Mouse (Mus musculus) colon, adult 2 months (tissue): ENCODE results near the gene Bloc1s4. TPM values are rescaled to one million over a fixed set of nuclear protein-coding genes. Genes with fewer than 3 reads are reported as not detected.

ENCODE experiments used
- polyA plus RNA-seq: library from polyadenylated mRNA; depleted of rRNA; stranded (reverse); fragments of >200 nt; gene quantifications from 2 replicates; pipeline ENCODE4 v1.2.3, GENCODE M21; 2012; rRNA removed

The Bloc1s4 gene
- polyA plus RNA-seq: 29.2 and 37.3 TPM in 2 replicates

DNA sequence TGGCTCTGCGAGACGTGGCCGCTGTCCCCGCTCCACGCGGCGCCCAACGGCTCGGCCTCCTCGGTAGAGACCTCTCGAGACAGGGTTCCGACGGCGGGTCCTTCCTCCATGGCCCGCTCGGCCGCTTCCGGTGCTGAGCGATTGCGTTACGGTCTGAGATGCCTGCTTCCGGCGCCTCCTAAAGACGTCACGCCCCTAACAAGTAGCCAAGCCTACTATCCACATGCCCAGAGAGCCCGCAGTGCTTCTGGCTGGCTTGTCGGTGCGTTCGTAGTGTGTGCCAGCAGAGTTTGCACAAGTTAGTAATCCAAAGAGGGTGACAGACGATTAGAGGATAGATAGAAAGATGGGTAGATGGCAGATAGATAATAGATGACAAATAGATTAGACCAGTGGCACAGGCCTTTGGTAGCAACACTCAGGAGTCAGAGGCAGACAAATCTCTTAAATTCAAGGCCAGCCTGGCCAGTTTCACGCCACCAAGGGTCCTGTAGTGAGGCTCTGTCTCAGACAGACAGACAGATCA, at the start of gene Bloc1s4:
Gene Bloc1s4 (minus strand): TSS at position 115 of the 526 bp plus-strand sequence.

DNA sequence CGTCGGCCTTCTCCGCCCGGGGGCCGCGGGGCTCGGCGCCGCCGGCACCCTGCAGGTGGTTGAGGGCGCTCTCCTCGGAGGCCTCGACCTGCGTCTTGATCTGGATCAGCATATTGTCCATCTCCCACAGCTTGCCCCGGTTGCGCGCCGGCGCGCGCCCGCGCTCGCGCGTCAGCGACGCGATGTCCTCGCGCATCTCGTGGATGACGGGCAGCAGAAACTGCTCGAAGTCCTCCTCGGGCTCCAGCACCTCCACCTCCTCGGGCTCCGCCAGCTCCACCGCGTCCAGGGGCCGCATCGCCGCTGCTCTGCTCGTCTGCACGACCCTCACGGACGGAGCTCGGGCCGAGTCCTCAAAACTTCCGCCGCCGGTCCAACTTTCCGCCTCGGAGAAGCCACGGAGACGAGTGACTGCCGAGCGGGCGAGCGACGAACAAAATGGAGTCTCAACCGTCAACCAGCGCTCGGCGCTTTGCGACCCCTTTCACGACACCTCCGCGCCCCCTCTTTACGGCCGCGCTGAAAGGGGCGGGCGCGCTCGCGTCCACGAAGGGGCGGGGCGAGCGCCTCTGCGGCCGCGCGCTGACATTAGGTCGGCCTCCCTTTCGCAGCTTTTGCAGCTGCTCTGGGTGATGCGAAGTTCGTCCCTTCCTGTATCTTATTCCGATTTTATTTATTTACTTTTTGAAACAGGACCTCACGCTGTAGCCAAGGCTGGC, 48.0 kb upstream of the Bloc1s4 start, which contains the start of gene Mrfap1:
Gene Mrfap1 (minus strand): TSS at position 477 of the 719 bp plus-strand sequence.

Other genes starting within 250 kb of the Bloc1s4 start
- 15.1 and 17.8 TPM in 2 replicates for gene Tbc1d14, start 155.4 kb downstream of the Bloc1s4 start, polyA plus RNA-seq
- gene D5Ertd579e, start 52.6 kb downstream of the Bloc1s4 start, polyA plus RNA-seq: 11.8 and 14.9 TPM in 2 replicates
- gene Mrfap1, start 48.1 kb upstream of the Bloc1s4 start, polyA plus RNA-seq: 123 and 160 TPM in 2 replicates
- gene Man2b2, start 82.0 kb upstream of the Bloc1s4 start, polyA plus RNA-seq: 102 and 115 TPM in 2 replicates
- 1.9 TPM in 2 replicates for gene Ppp2r2c, start 119.9 kb upstream of the Bloc1s4 start, polyA plus RNA-seq
- gene Wfs1, start 240.6 kb upstream of the Bloc1s4 start, polyA plus RNA-seq: 18.5 and 18.6 TPM in 2 replicates